Mouse (Mus musculus): ENCODE results near the gene Ccr1.

- TF ChIP-seq CTCF (IDR thresholded peaks at IDR 0.05; ENCODE audit: borderline replicate concordance, control insufficient read depth, extremely low read depth, insufficient read depth, low read length, poor library complexity), result no peak
- TF ChIP-seq POLR2A (IDR thresholded peaks at IDR 0.05; ENCODE audit: control insufficient read depth, extremely low read depth, insufficient read depth, low read length, poor library complexity), result no peak
These were observed 11.6 kb downstream of the Ccr1 start for GRCm38 (mm10) chr9:123956892-123957291.
